Comparison of ENCODE assay signal across 23 mouse cellular contexts in genomic region chr7:45088597-45088996, GRCm38 (mm10). TPM values are rescaled to one million over a fixed set of nuclear protein-coding genes. Genes with fewer than 3 reads are reported as not detected.
DNase-seq lines count a peak whose midpoint lies in the region; ATAC-seq and TF ChIP-seq lines count a peak whose summit lies in the region.
"Had no signal": no experiment of that assay in that cellular context is flagged by ENCODE, and none has a peak within 500 bp of the region (broad histone marks: within the 10 kb centered on the region; RNA-seq: fewer than 3 reads in every experiment).

No protein-coding gene starts in this region.

- H3K9me3 ChIP-seq in heart, embryonic 11.5 days (replicated peaks; ENCODE audit: control insufficient read depth, low read length) = no peaks in the 10 kb centered on the region
- H3K9me3 ChIP-seq in ES-E14 (ENCODE audit: control insufficient read depth, insufficient read depth, low read depth, low read length) = no peaks in the 10 kb centered on the region
- H3K9me3 ChIP-seq: embryonic facial prominence, embryonic 13.5 days; embryonic facial prominence, embryonic 15.5 days; forebrain, embryonic 10.5 days; forebrain, embryonic 12.5 days had no signal

- H3K4me2 ChIP-seq in heart, embryonic 11.5 days = no peak overlapping the region
- H3K4me2 ChIP-seq: embryonic facial prominence, embryonic 13.5 days; embryonic facial prominence, embryonic 15.5 days; forebrain, embryonic 12.5 days had no signal

- H3K9ac ChIP-seq in heart, embryonic 11.5 days (ENCODE audit: low read depth, low read length) = no peak overlapping the region
- no peak overlapping the region for H3K9ac ChIP-seq in ES-E14 (ENCODE audit: insufficient read depth, low read depth, low read length, poor library complexity, severe bottlenecking)
- H3K9ac ChIP-seq: embryonic facial prominence, embryonic 13.5 days; embryonic facial prominence, embryonic 15.5 days; forebrain, embryonic 12.5 days had no signal

- no peaks in the 10 kb centered on the region for H3K27me3 ChIP-seq in heart, embryonic 11.5 days (ENCODE audit: control insufficient read depth, insufficient read depth, low read length)
- H3K27me3 ChIP-seq: embryonic facial prominence, embryonic 13.5 days; embryonic facial prominence, embryonic 15.5 days; forebrain, embryonic 12.5 days; Patski had no signal

- in situ Hi-C loops in ES-E14 (cut with MboI; ENCODE audit: low sequenced_read_pairs in 2 of 2, unreplicated experiment in 2 of 2) = no loop called here

- ATAC-seq in heart, embryonic 11.5 days (replicated peaks; ENCODE audit: insufficient number of reproducible peaks, low FRiP score, low TSS enrichment) = no peak
- ATAC-seq: activated CD4-positive, CD25-positive, alpha-beta regulatory T cell, adult 4 months; forebrain, embryonic 14.5 days; forebrain, embryonic 16.5 days; Patski had no signal

- peaks cover 12% of the 10 kb centered on the region; the same call in 1 of the 2 replicates for H3K4me1 ChIP-seq in heart, embryonic 11.5 days (ENCODE audit: control insufficient read depth, insufficient read depth, low read length)
- H3K4me1 ChIP-seq in ES-E14 (ENCODE audit: control insufficient read depth in 2 of 2, insufficient read depth in 2 of 2, low read length in 2 of 2, poor library complexity in 1 of 2) = peaks cover 4 to 23% of the 10 kb centered on the region in 2 experiments; a peak in 2 of 4 replicates

- H3K36me3 ChIP-seq in heart, embryonic 11.5 days (ENCODE audit: control insufficient read depth, insufficient read depth, low read length) = peaks cover 39% of the 10 kb centered on the region
- H3K36me3 ChIP-seq in ES-E14 (ENCODE audit: control insufficient read depth, insufficient read depth, low read length, poor library complexity, severe bottlenecking) = no peaks in the 10 kb centered on the region; the same call in 1 of the 2 replicates

- H3K27ac ChIP-seq in heart, embryonic 11.5 days (ENCODE audit: low read depth, low read length) = no peak overlapping the region
- H3K27ac ChIP-seq in ES-E14 (ENCODE audit: insufficient read depth, low read depth, low read length, poor library complexity, severe bottlenecking) = no peak overlapping the region
- H3K27ac ChIP-seq: embryonic facial prominence, embryonic 13.5 days; embryonic facial prominence, embryonic 15.5 days; forebrain, embryonic 10.5 days; forebrain, embryonic 12.5 days had no signal

- no peak overlapping the region for H3K4me3 ChIP-seq in heart, embryonic 11.5 days (ENCODE audit: low read depth, low read length)
- H3K4me3 ChIP-seq in ES-E14 (ENCODE audit: insufficient read depth in 1 of 2, low read depth in 1 of 2, low read length in 2 of 2, poor library complexity in 1 of 2, severe bottlenecking in 1 of 2) = peak overlapping the region; percentile 23 to 44; a peak in 2 of 4 replicates
- H3K4me3 ChIP-seq: embryonic facial prominence, embryonic 13.5 days; embryonic facial prominence, embryonic 15.5 days; erythroblast, embryonic 14.5 days; forebrain, embryonic 10.5 days; forebrain, embryonic 12.5 days had no signal

- WGBS in heart, embryonic 11.5 days (ENCODE audit: insufficient replicate concordance) = 85% methylated on average over 17 of the region's 17 CpGs

- DNase-seq in heart, adult 11 months = peak; percentile 86
- no peak for DNase-seq in ES-E14 (ENCODE audit: low read depth, low spot score)
- DNase-seq in R1 (ENCODE audit: low read depth, low spot score) = peak; percentile 71
- DNase-seq in spleen, postnatal 4 days (ENCODE audit: low spot score in 2 of 2) = no peak
- no peak for DNase-seq in lung, postnatal 4 days
- no peak for DNase-seq in kidney, postnatal 14 days
- DNase-seq: adrenal gland, adult 8-10 months; adrenal gland, postnatal 25 days; cerebellum, adult 11-12 months; cerebellum, adult 2 months; cerebellum, adult 9-10 months; cerebellum, postnatal 10 days; cerebellum, postnatal 25 days had no signal

TF ChIP-seq in ES-E14, 5 proteins besides CTCF, POLR2A, EP300 and RAD21:
- TF ChIP-seq CHD2 (IDR thresholded peaks at IDR 0.05; ENCODE audit: low read depth, low read length) (no peak), HCFC1 (IDR thresholded peaks at IDR 0.05; ENCODE audit: borderline replicate concordance, insufficient read depth, low read length) (no peak), ZNF384 (IDR thresholded peaks at IDR 0.05; ENCODE audit: low read depth, low read length) (no peak), MAFK (IDR thresholded peaks at IDR 0.05; ENCODE audit: insufficient read depth, low read depth, low read length) (no peak), ZC3H11A (IDR thresholded peaks at IDR 0.05; ENCODE audit: borderline replicate concordance, low read depth, low read length) (no peak)

RNA-seq across cellular contexts. Expression of gene Rcn3, which starts 3.4 kb away (rescaled TPM):
- polyA plus RNA-seq in heart, embryonic 11.5 days (2014; fragmentation: Nextera tagmentation; extraction: Ambion mirVana) = 339 and 341 TPM in 2 replicates
- 137 and 207 TPM in 2 replicates for total RNA-seq in ES-E14 (2012; rRNA removed)

RNA-seq across cellular contexts. Expression of gene Fcgrt, which starts 15.1 kb away (rescaled TPM):
- polyA plus RNA-seq in heart, embryonic 11.5 days (2014; fragmentation: Nextera tagmentation; extraction: Ambion mirVana) = 15.1 and 20.5 TPM in 2 replicates
- total RNA-seq in ES-E14 (2012; rRNA removed) = 10.6 and 15.1 TPM in 2 replicates

RNA-seq across cellular contexts. Expression of gene Prrg2, which starts 26.1 kb away (rescaled TPM):
- 11.7 and 13.3 TPM in 2 replicates for polyA plus RNA-seq in heart, embryonic 11.5 days (2014; fragmentation: Nextera tagmentation; extraction: Ambion mirVana)
- 9.8 and 11.4 TPM in 2 replicates for total RNA-seq in ES-E14 (2012; rRNA removed)

RNA-seq across cellular contexts. Expression of gene Nosip, which starts 26.4 kb away (rescaled TPM):
- polyA plus RNA-seq in heart, embryonic 11.5 days (2014; fragmentation: Nextera tagmentation; extraction: Ambion mirVana) = 54.2 and 58.9 TPM in 2 replicates
- 94.2 and 106 TPM in 2 replicates for total RNA-seq in ES-E14 (2012; rRNA removed)

RNA-seq across cellular contexts. Expression of gene Rps11, which starts 35.6 kb away (rescaled TPM):
- 1,168 and 1,305 TPM in 2 replicates for polyA plus RNA-seq in heart, embryonic 11.5 days (2014; fragmentation: Nextera tagmentation; extraction: Ambion mirVana)
- 1,746 and 1,854 TPM in 2 replicates for total RNA-seq in ES-E14 (2012; rRNA removed)

Comparison
In these comparisons a context has a peak if more than half of its experiments do, and no peak if none do; other contexts are left out.
1. DNase-seq: peak in heart, adult 11 months (single experiment) and R1 (single experiment); none in ES-E14 (single experiment), spleen, postnatal 4 days (0 of 2), lung, postnatal 4 days (0 of 2) and kidney, postnatal 14 days (single experiment).